Mouse (Mus musculus): ENCODE measurements around the gene Raver1. TPM values are rescaled to one million over a fixed set of nuclear protein-coding genes. Genes with fewer than 3 reads are reported as not detected.

Gene Raver1
- polyA plus RNA-seq, 1 experiment from 2014 or later: 41.3 TPM

DNA sequence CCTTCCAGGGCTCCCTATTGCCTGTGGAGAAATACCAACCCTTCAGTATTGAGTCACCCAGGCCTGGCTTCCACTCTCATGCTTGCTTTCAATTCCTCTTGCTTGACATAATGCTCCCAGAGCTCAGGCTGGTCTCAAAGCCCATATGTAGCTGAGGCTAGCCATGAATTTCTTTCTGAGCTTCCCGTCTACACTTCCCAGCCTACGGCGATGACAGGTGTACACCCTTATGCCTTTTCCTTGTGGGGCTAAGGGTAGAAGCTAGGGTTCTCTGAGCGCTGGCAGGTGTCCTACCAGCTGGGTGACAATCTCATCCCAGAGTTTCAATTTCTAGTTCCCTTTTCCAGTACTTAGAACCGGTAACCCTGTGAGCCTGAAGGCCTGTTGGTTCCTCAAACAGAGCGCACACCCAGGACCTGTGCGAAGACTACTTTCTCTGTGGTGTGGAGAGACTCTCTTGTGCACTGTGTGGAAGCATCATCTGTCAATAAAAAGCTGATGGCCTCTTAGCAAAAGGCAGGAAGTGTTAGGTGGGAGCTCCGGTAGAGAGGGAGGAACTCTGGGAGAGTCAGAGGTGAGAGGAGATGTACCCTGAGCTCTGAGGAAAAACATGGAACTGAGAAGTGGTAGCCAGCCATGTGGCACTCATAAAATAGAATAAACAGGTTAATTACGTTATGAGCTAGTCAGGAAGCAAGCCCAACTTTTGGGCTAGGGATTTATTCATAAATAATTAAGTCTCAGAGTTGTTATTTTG is 33.9 kb upstream of the Raver1 start:
- Histone ChIP-seq H3K4me2 (ENCODE audit: low read length) (no peak overlapping the region), H3K27me3 (ENCODE audit: insufficient read depth, low read length) (no peaks in the 10 kb centered on the region), H3K4me3 (replicated peaks; ENCODE audit: low read depth, low read length) (no peak overlapping the region), H3K27ac (no peak overlapping the region), H3K9me3 (replicated peaks; ENCODE audit: low read length) (no peaks in the 10 kb centered on the region), H3K9ac (ENCODE audit: low read depth, low read length) (no peak overlapping the region), H3K36me3 (ENCODE audit: insufficient read depth, low read length) (peaks cover 33% of the 10 kb centered on the region), H3K4me1 (replicated peaks; ENCODE audit: insufficient read depth, low read length) (0 out of 2 replicates have a peak, but pooled peaks cover 3% of the 10 kb centered on the region)
- WGBS: 85% methylated on average over 9 of the region's 9 CpGs
- DNase-seq (ENCODE audit: low spot score) (no peak), ATAC-seq (replicated peaks; ENCODE audit: low FRiP score, low read depth) (no peak)
- no peak for TF ChIP-seq CTCF (IDR thresholded peaks at IDR 0.05; ENCODE audit: low read depth)

DNA sequence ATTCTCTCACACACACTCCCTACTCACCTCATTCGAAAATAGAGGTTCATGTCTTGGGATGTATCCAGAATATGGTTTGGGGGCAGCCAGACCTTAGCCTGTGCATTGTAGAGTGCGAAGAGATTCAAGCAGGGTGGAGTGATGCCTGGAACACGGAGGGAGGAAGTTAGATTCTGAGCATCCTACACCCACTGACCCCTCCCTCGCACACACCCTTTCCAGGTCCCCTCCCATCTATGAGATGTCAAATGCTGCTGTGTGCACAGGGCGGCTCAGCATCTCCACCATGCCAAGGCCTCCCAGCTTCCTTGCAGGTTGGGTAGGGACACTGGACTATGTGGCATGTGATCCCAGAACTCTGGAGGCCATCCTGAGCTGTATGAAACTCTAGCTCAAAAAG is 33.0 kb upstream of the Raver1 start:
- Histone ChIP-seq H3K4me2 (ENCODE audit: low read length) (no peak overlapping the region), H3K27me3 (ENCODE audit: insufficient read depth, low read length) (no peaks in the 10 kb centered on the region), H3K4me3 (replicated peaks; ENCODE audit: low read depth, low read length) (no peak overlapping the region), H3K36me3 (ENCODE audit: insufficient read depth, low read length) (peaks cover 37% of the 10 kb centered on the region), H3K9me3 (replicated peaks; ENCODE audit: low read length) (no peaks in the 10 kb centered on the region), H3K9ac (ENCODE audit: low read depth, low read length) (no peak overlapping the region), H3K4me1 (replicated peaks; ENCODE audit: insufficient read depth, low read length) (no peaks in the 10 kb centered on the region), H3K27ac (no peak overlapping the region)
- 80% methylated on average over 5 of the region's 5 CpGs for WGBS
- DNase-seq (ENCODE audit: low spot score) (no peak), ATAC-seq (replicated peaks; ENCODE audit: low FRiP score, low read depth) (no peak)
- TF ChIP-seq CTCF (IDR thresholded peaks at IDR 0.05; ENCODE audit: low read depth): no peak

DNA sequence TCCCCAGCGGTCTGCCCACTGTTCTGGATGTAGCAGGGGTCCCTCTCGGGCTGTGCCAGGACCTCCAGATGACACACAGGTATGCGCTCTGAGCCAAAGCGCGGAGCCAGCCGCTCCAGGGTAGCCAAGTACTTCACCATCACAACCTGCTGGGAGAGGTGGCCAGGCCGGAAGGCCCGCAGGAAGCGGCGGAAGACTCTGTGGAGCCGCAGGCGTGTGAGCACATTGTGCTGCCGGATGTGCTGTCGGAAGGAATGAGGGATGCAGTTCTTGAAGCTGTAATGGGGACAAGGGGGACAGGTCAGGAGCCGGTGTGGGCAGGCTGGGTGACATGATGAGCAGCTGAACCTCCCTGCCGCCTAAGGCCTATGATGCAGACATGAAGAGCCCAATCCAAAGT is 29.7 kb upstream of the Raver1 start:
- no peaks in the 10 kb centered on the region for H3K4me1 ChIP-seq (replicated peaks; ENCODE audit: insufficient read depth, low read length)
- no peaks in the 10 kb centered on the region for H3K27me3 ChIP-seq (ENCODE audit: insufficient read depth, low read length)
- peaks cover 31% of the 10 kb centered on the region for H3K36me3 ChIP-seq (ENCODE audit: insufficient read depth, low read length)
- ATAC-seq (replicated peaks; ENCODE audit: low FRiP score, low read depth) (no peak), DNase-seq (ENCODE audit: low spot score) (no peak)
- no peaks in the 10 kb centered on the region for H3K9me3 ChIP-seq (replicated peaks; ENCODE audit: low read length)
- no peak overlapping the region for H3K9ac ChIP-seq (ENCODE audit: low read depth, low read length)
- 95% methylated on average over 16 of the region's 16 CpGs for WGBS
- no peak overlapping the region for H3K4me3 ChIP-seq (replicated peaks; ENCODE audit: low read depth, low read length)
- H3K4me2 ChIP-seq (ENCODE audit: low read length): no peak overlapping the region
- no peak overlapping the region for H3K27ac ChIP-seq
- TF ChIP-seq CTCF (IDR thresholded peaks at IDR 0.05; ENCODE audit: low read depth): no peak

DNA sequence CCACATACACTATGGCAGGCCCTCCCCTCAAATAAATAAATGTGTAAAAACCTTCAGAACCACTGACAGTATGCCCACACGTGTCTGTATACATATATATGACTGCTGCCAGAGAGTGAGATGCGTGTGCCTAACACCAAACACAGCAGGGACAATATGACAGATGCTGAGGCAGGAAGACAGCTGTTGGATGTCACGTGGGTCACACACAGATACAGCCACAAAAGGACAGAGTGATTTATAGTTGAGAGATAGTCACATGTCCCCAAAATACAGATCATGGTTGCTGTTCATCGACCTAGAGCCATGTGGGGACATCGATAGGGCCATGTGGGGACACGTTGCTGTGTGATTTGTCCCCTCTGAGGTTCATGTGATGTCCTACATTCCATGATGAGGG is 25.3 kb upstream of the Raver1 start:
- Histone ChIP-seq H3K36me3 (ENCODE audit: insufficient read depth, low read length) (0 out of 2 replicates have a peak, but pooled peaks cover 15% of the 10 kb centered on the region), H3K4me1 (replicated peaks; ENCODE audit: insufficient read depth, low read length) (no peaks in the 10 kb centered on the region), H3K27me3 (ENCODE audit: insufficient read depth, low read length) (no peaks in the 10 kb centered on the region), H3K9ac (ENCODE audit: low read depth, low read length) (no peak overlapping the region), H3K27ac (no peak overlapping the region), H3K4me3 (replicated peaks; ENCODE audit: low read depth, low read length) (no peak overlapping the region), H3K4me2 (ENCODE audit: low read length) (no peak overlapping the region), H3K9me3 (replicated peaks; ENCODE audit: low read length) (no peaks in the 10 kb centered on the region)
- 71% methylated on average over 6 of the region's 6 CpGs for WGBS
- no peak for TF ChIP-seq CTCF (IDR thresholded peaks at IDR 0.05; ENCODE audit: low read depth)
- DNase-seq (ENCODE audit: low spot score): no peak
- ATAC-seq (replicated peaks; ENCODE audit: low FRiP score, low read depth): no peak

GRCm38 (mm10) chr9:21115105-21115504 is 23.3 kb upstream of the Raver1 start:
- DNase-seq (ENCODE audit: low spot score) (no peak), ATAC-seq (replicated peaks; ENCODE audit: low FRiP score, low read depth) (no peak)
- H3K36me3 ChIP-seq (ENCODE audit: insufficient read depth, low read length): 0 out of 2 replicates have a peak, but pooled peaks cover 1% of the 10 kb centered on the region
- H3K4me2 ChIP-seq (ENCODE audit: low read length): no peak overlapping the region
- H3K4me1 ChIP-seq (replicated peaks; ENCODE audit: insufficient read depth, low read length): no peaks in the 10 kb centered on the region
- H3K9ac ChIP-seq (ENCODE audit: low read depth, low read length): no peak overlapping the region
- 93% methylated on average over 8 of the region's 8 CpGs for WGBS
- no peaks in the 10 kb centered on the region for H3K9me3 ChIP-seq (replicated peaks; ENCODE audit: low read length)
- no peaks in the 10 kb centered on the region for H3K27me3 ChIP-seq (ENCODE audit: insufficient read depth, low read length)
- no peak overlapping the region for H3K27ac ChIP-seq
- no peak overlapping the region for H3K4me3 ChIP-seq (replicated peaks; ENCODE audit: low read depth, low read length)
- TF ChIP-seq CTCF (IDR thresholded peaks at IDR 0.05; ENCODE audit: low read depth): no peak

DNA sequence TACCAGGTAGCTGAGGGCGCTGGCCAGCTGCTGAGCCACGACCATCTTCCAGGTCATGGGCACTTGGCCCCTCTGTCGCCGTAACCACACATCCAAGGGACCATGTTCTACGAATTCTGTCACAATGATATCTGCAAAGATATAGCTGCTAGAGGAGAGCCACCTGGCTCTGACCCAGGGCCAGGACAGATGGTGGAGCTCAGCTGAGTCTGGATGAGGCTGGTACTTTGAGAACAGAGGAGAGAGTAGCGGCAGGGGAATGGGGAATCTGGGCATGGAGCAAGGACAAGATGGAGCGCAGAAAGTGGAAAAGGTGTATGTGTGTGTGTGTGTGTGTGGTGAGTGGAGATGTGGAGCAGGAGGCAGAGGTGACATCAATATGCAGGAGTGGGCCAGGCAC is 22.4 kb upstream of the Raver1 start:
- no peaks in the 10 kb centered on the region for H3K27me3 ChIP-seq (ENCODE audit: insufficient read depth, low read length)
- no peaks in the 10 kb centered on the region for H3K4me1 ChIP-seq (replicated peaks; ENCODE audit: insufficient read depth, low read length)
- ATAC-seq (replicated peaks; ENCODE audit: low FRiP score, low read depth): no peak
- no peak for TF ChIP-seq CTCF (IDR thresholded peaks at IDR 0.05; ENCODE audit: low read depth)
- DNase-seq (ENCODE audit: low spot score): no peak
- no peak overlapping the region for H3K4me2 ChIP-seq (ENCODE audit: low read length)
- H3K9ac ChIP-seq (ENCODE audit: low read depth, low read length): no peak overlapping the region
- H3K27ac ChIP-seq: no peak overlapping the region
- no peaks in the 10 kb centered on the region for H3K9me3 ChIP-seq (replicated peaks; ENCODE audit: low read length)
- 84% methylated on average over 7 of the region's 7 CpGs for WGBS
- no peak overlapping the region for H3K4me3 ChIP-seq (replicated peaks; ENCODE audit: low read depth, low read length)
- H3K36me3 ChIP-seq (ENCODE audit: insufficient read depth, low read length): no peaks in the 10 kb centered on the region

DNA sequence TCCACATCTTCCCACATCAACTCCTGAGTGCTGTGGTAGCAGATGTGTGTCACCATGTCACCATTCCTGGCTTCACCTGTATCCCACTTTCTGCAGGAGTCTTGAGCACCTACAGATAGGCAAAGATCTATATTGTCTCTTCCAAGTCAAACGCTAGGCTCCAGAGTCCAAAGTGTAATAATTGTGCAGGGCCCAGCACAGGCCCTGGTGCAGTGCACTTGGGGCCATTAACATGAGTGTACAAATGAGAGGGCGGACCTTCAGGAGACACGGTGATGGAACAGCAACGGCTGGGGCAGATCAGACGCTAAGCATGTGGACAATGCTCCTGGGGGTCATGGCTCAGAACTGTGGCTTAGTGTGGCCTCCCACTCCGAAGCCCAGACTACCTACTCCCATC is 21.9 kb upstream of the Raver1 start:
- no peak for TF ChIP-seq CTCF (IDR thresholded peaks at IDR 0.05; ENCODE audit: low read depth)
- Histone ChIP-seq H3K36me3 (ENCODE audit: insufficient read depth, low read length) (no peaks in the 10 kb centered on the region), H3K4me1 (replicated peaks; ENCODE audit: insufficient read depth, low read length) (no peaks in the 10 kb centered on the region), H3K27me3 (ENCODE audit: insufficient read depth, low read length) (no peaks in the 10 kb centered on the region), H3K9ac (ENCODE audit: low read depth, low read length) (no peak overlapping the region), H3K4me3 (replicated peaks; ENCODE audit: low read depth, low read length) (no peak overlapping the region), H3K4me2 (ENCODE audit: low read length) (no peak overlapping the region), H3K27ac (no peak overlapping the region), H3K9me3 (replicated peaks; ENCODE audit: low read length) (no peaks in the 10 kb centered on the region)
- DNase-seq (ENCODE audit: low spot score) (no peak), ATAC-seq (replicated peaks; ENCODE audit: low FRiP score, low read depth) (no peak)
- 77% methylated on average over 6 of the region's 6 CpGs for WGBS

Measured in kidney, postnatal 0 days (tissue).